Mouse (Mus musculus) liver, embryonic 15.5 days (tissue): ENCODE measurements around the gene Sox2. TPM values are rescaled to one million over a fixed set of nuclear protein-coding genes. Genes with fewer than 3 reads are reported as not detected.
A peak's percentile ranks its signal among the peaks of the same experiment; 100 is the strongest.

Experiments used
- ATAC-seq: fragments of 200-750 bp; cut with Nextera tagmentation; 2 replicates; pipeline ENCODE4 v1.8.0; 2017; ENCODE audit warnings: moderate number of reproducible peaks, mild to moderate bottlenecking, moderate library complexity; ENCODE audit not compliant: insufficient read depth
- H3K27ac ChIP-seq: fragments of 300-500 bp; sonication (generic); replicated peaks from 2 replicates; pipeline ENCODE4 v1.5.1; 2015; ENCODE audit warnings: mild to moderate bottlenecking, inconsistent platforms
- H3K27me3 ChIP-seq: fragments of 300-500 bp; sonication (generic); 2 replicates; pipeline ENCODE4 v1.6.1; 2015; ENCODE audit warnings: mild to moderate bottlenecking, inconsistent platforms
- H3K36me3 ChIP-seq: fragments of 300-500 bp; sonication (generic); replicated peaks from 2 replicates; pipeline ENCODE4 v1.6.1; 2015; ENCODE audit warnings: moderate library complexity, mild to moderate bottlenecking, inconsistent platforms
- H3K4me1 ChIP-seq: fragments of 300-500 bp; sonication (generic); replicated peaks from 2 replicates; pipeline ENCODE4 v1.6.1; 2015; ENCODE audit warnings: inconsistent platforms
- H3K4me2 ChIP-seq: fragments of 300-500 bp; sonication (generic); 2 replicates; pipeline ENCODE4 v1.6.1; 2015; ENCODE audit warnings: moderate library complexity, mild to moderate bottlenecking, inconsistent platforms
- H3K4me3 ChIP-seq: fragments of 300-500 bp; sonication (generic); replicated peaks from 2 replicates; pipeline ENCODE4 v1.5.1; 2015; ENCODE audit warnings: mild to moderate bottlenecking, inconsistent platforms
- H3K9ac ChIP-seq: fragments of 300-500 bp; sonication (generic); 2 replicates; pipeline ENCODE4 v1.6.1; 2015; ENCODE audit warnings: moderate library complexity, mild to moderate bottlenecking, inconsistent platforms
- H3K9me3 ChIP-seq: fragments of 300-500 bp; sonication (generic); replicated peaks from 2 replicates; pipeline ENCODE4 v1.6.1; 2016; ENCODE audit warnings: inconsistent platforms
- WGBS: fragments of 180-500 bp; shearing (Covaris S2); methylation state at CpG from one replicate; pipeline ENCODE4 v1.1.7; 2015; ENCODE audit warnings: mixed read lengths; ENCODE audit not compliant: insufficient replicate concordance; 5-methylcytosine and 5-hydroxymethylcytosine counted together
- polyA plus RNA-seq: library from polyadenylated mRNA; unstranded; fragments of >200 nt; fragmentation: Nextera tagmentation; extraction: Ambion mirVana; gene quantifications from 2 replicates; pipeline ENCODE4 v1.2.1, GENCODE M21; 2015

The Sox2 gene
- polyA plus RNA-seq, 1 experiment from 2014 or later: not detected

DNA sequence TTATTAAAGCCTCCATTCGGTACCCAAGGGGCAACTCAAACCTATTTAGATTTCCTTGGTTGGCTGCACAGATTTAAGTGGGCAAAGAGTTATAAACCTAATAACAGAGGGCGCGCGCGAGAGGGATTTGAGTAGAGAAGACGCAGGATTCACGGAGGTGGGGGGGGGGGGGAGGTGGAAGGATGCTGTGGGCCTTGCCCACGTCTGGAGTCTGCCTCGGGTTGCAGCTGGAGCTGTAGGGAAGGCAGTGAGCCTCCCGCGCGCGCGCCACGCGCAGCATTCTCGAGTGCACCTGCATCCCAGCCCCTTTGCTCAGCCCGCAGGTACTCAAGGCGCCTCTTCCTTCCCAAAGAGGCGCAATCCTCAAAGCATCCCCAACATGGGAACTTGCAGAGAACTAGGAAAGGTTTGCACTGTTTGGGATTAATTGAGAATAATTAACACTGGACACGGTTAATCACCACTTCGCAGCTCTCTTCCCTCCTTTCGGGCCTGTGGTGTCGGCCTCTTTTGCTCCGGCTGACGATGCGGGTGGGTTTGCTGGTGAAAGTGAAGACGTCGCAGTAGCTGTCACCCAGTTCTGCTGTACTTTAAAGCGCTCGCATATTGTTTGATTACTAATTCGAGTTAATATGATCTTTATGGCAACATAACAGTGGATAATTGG, 11.3 kb downstream of the Sox2 start:
- WGBS: under 1% methylated on average over 32 of the region's 32 CpGs
- Histone ChIP-seq H3K4me2 (no peak overlapping the region), H3K4me1 (peaks cover 8% of the 10 kb centered on the region; the same call in 1 of the 2 replicates), H3K27me3 (peaks cover 100% of the 10 kb centered on the region), H3K27ac (no peak overlapping the region), H3K9ac (no peak overlapping the region), H3K36me3 (no peaks in the 10 kb centered on the region), H3K9me3 (no peaks in the 10 kb centered on the region), H3K4me3 (no peak overlapping the region)
- ATAC-seq: no peak

DNA sequence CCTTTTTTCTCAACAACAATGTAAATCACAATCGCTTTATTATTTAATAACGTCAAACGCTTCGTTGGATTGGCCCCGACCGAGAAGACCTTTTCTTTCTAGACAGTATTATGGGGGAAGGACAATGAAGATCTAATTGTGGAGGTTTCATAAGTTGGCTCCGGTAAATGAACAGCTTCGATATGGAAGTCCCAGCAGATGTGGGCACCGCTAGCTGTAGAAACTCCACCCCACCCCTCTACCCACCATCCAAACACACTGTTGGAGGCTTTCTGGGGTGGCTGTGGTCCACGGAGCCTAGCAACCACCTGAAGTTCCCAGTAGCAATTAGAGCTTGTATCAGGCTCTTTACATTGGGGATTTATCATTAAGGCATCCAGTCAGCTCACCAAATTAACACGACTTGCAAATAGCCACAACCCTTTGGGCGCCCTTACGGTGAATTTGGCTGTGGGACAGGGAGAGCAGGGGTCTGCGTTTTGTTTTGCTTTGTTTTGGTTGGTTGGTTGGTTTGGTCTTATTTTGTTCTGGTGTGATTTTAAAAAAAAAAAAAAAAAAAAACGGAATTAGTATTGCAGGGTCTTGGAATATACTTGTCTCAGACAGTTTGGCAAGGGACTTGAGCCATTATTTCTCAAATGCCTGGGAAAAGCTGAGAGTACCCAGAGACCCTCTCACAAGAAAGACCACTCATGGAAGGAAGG, 12.0 kb downstream of the Sox2 start:
- 3% methylated on average over 15 of the region's 15 CpGs for WGBS
- Histone ChIP-seq H3K27me3 (peaks cover 100% of the 10 kb centered on the region), H3K4me3 (no peak overlapping the region), H3K4me1 (peaks cover 8% of the 10 kb centered on the region; the same call in 1 of the 2 replicates), H3K4me2 (no peak overlapping the region), H3K36me3 (no peaks in the 10 kb centered on the region), H3K9ac (no peak overlapping the region), H3K27ac (no peak overlapping the region), H3K9me3 (no peaks in the 10 kb centered on the region)
- no peak for ATAC-seq

DNA sequence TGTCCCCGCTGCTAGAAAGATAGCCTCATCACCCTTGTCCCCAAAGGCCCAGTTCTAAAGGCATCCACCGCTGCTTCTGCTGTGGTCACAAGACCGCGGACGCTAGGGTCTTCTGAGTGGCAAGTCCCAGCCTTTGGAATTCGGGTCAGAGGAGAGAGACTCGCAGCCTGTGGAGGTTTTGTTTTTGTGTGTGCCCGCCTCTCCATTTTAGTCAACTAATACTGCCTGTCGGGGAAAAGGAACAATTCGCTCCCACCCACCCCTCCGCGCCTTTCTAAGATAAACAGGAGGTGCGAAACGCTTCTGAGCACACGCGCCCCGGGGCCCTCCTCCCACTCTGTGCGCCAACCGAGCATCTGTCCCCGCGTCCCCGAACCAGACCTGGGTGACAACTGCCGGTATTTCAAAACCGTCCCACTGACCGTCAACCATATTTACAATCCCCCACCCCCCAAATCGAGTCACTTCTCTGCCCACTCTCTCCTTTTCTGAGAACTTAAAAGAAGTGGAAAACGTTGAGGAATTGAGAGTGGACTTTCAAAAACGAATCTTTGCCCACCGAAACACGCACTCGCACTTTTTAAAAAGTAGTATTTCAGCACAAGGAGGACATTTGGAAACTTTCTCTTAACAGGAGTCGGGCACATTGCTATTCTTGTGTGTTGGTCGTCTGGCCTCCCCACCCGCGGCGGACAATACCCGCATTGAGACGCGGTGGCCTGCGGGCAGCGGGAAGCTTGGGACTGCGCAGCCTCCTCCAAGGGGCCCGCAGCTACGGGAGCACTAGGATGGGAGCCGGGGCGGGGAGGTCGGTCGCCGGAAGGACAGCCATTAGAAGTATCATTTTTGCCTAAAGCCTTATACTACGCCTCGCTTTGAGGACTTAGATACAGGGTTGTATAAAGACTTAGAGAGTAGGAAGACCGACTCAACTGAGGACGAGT, 12.8 kb downstream of the Sox2 start:
- 2% methylated on average over 53 of the region's 53 CpGs for WGBS
- Histone ChIP-seq H3K4me1 (peaks cover 8% of the 10 kb centered on the region; the same call in 1 of the 2 replicates), H3K4me2 (peak overlapping the region; percentile 51), H3K9me3 (no peaks in the 10 kb centered on the region), H3K27me3 (peaks cover 99% of the 10 kb centered on the region), H3K36me3 (no peaks in the 10 kb centered on the region), H3K27ac (no peak overlapping the region), H3K4me3 (no peak overlapping the region), H3K9ac (no peak overlapping the region)
- ATAC-seq: no peak

DNA sequence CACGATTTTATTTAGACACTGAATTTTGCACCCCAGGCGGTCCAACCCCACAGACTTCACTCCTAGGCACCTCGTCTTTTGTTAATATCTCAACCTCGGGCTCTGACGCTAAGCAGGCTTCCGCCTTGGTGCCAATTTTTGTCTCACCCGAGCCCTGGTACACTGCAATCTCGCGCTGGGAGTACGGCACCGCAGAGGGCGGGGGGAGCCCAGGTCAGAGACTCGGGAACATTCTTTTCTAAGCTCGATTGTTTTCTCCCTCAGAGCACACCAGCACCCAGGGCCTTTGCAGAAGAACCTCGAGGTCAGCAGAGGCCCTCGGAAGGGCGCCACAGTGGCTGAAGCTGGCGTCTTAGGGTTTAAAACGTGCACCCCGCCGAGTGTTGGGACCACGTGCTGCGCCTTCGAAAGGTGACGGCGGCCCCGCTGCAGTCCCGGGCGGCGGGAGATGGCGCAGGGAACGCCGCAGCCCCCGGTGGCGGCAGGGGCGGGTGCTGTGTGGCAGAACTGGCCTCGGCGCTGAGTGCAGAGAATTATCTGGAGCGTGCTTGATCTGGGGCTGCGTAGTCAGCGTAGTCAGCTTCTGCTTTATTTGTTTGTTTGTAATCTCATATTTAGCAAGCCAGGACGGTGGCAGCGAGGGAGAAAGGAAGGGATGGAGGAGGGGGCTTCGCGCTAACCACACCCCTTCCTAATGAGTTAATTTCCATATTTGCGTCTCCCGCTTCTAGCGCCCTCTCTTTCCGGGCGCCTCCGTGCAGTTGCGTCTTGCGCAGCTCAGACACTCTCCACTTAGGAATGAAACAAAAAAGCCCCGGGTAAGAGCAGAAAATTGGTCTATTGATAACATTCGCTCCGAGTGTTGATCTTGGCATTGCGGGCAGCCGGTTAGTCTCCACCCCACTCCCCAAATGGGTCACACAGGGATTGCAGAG, 13.8 kb downstream of the Sox2 start:
- 1% methylated on average over 58 of the region's 58 CpGs for whole genome bisulfite sequencing
- no peak for ATAC-seq
- peaks cover 99% of the 10 kb centered on the region for H3K27me3 ChIP-seq
- H3K36me3 ChIP-seq: no peaks in the 10 kb centered on the region
- H3K4me2 ChIP-seq: peak overlapping the region; percentile 51
- H3K4me3 ChIP-seq: peak overlapping the region; percentile 29
- H3K27ac ChIP-seq: no peak overlapping the region
- peaks cover 8% of the 10 kb centered on the region; the same call in 1 of the 2 replicates for H3K4me1 ChIP-seq
- no peaks in the 10 kb centered on the region for H3K9me3 ChIP-seq
- no peak overlapping the region for H3K9ac ChIP-seq

DNA sequence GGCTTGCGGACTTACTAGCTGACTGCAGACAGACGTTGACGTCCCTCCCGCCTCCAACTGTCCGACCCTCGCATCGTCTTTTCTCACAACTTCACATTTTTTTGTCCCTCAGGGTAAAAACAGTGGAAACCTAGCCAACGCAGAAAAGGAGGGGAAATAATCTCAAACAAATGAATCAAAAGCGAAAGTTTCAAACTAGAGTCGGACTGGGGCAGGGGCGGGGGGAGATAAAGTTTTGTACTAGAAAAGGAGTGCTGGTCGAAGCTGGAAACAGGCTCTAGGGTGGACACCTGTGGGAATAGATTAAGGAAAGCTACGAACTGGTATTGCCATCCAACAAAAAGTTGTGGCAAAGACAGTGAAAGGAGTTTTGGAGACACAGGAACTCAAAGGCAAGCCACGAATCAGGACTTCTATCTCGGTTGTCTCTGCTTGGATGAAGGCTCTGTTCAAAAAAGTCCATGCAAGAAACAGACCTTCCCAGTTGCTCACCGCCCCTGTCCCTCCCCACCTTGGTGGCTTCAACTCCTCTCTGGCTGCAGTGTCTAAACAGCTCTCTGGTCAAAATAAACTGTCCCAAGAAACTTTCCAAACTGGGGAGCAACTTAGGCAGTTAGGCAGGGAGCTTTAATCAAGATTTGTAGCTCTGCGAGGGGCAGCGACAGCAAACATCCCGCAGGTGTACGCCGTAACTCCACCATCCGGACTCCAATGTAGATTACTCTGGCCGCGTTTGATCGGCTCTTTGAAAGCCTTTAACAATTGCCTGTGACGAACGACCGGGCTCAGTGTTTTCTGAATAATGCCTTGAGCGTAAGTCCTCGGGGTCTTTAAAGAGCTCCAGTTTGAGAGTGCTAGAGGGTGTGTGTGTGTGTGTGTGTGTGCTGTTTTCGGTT, 14.7 kb downstream of the Sox2 start:
- Histone ChIP-seq H3K36me3 (no peaks in the 10 kb centered on the region), H3K4me2 (peak overlapping the region; percentile 51), H3K4me1 (peaks cover 8% of the 10 kb centered on the region; the same call in 1 of the 2 replicates), H3K4me3 (peak overlapping the region; percentile 29), H3K9ac (no peak overlapping the region), H3K27ac (no peak overlapping the region), H3K27me3 (peaks cover 99% of the 10 kb centered on the region), H3K9me3 (no peaks in the 10 kb centered on the region)
- ATAC-seq: no peak
- 1% methylated on average over 31 of the region's 31 CpGs for WGBS

DNA sequence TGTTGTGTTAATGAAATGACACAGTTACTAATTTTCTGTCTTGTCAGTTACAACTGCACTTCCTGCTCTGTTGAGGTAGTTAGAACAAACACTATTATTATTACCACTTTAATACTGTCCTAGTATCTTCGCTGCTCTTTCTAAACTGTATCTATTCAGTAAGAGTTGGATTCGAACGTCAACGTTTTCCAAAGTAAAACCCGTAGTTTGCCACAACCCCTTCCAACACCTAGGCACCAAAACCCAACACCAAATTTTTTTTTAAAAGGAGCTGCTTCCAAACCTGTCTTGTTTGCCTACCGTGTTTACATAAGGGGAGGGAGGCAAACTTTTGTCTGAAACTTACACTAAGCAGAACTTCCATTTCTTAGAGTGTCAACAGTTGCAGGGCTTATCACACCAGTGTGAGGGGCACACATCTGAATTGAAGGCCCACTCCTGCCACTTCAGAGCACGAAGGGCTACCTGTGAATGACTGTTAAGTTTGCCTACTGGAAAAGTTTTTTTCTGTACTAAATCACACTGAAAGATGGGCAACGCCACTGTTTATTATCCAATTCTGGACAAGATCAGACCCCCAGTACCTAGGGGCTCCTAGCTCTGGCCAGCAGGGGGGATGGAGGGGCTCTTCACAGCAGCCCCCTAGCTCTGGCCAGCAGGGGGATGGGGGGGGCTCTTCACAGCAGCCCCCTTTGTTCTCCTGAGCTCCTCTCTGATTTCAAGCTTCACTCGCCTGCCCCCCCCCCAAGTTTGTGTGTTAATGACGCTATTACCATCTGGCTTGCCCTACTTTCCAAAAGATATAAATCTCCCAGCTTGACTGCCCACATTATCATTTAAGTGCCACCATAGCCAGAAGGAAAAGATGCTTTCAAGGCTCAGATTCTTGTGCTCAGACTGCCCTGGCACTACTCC, 15.8 kb downstream of the Sox2 start:
- Histone ChIP-seq H3K36me3 (no peaks in the 10 kb centered on the region), H3K4me1 (peaks cover 8% of the 10 kb centered on the region; the same call in 1 of the 2 replicates), H3K9ac (no peak overlapping the region), H3K4me2 (no peak overlapping the region), H3K27me3 (peaks cover 99% of the 10 kb centered on the region), H3K9me3 (no peaks in the 10 kb centered on the region), H3K4me3 (no peak overlapping the region), H3K27ac (no peak overlapping the region)
- ATAC-seq: no peak
- 3% methylated on average over 10 of the region's 10 CpGs for WGBS

DNA sequence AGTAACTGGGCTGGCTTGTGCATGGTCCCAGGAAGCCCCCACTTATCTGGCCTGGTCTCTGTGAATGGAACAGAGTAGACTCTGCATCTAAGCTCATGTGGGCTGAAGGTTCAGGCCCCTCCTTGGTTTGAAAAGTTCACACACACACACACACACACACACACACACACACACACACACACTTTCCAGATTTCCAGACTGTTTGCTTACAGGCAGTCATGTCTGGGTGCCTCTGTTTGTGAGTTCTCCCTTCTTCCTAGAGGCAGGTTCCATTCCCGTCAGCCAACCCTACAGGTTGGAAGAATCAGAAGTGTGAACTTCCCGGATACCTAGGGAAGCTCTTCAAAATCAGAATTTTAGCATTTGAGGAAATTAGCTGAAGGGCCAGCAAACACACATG, 17.0 kb downstream of the Sox2 start:
- H3K9me3 ChIP-seq: no peaks in the 10 kb centered on the region
- H3K9ac ChIP-seq: no peak overlapping the region
- peaks cover 94% of the 10 kb centered on the region for H3K27me3 ChIP-seq
- 26% methylated on average over 2 of the region's 2 CpGs for WGBS
- no peaks in the 10 kb centered on the region for H3K36me3 ChIP-seq
- no peak overlapping the region for H3K4me2 ChIP-seq
- ATAC-seq: no peak
- H3K27ac ChIP-seq: no peak overlapping the region
- peaks cover 8% of the 10 kb centered on the region; the same call in 1 of the 2 replicates for H3K4me1 ChIP-seq
- H3K4me3 ChIP-seq: no peak overlapping the region

DNA sequence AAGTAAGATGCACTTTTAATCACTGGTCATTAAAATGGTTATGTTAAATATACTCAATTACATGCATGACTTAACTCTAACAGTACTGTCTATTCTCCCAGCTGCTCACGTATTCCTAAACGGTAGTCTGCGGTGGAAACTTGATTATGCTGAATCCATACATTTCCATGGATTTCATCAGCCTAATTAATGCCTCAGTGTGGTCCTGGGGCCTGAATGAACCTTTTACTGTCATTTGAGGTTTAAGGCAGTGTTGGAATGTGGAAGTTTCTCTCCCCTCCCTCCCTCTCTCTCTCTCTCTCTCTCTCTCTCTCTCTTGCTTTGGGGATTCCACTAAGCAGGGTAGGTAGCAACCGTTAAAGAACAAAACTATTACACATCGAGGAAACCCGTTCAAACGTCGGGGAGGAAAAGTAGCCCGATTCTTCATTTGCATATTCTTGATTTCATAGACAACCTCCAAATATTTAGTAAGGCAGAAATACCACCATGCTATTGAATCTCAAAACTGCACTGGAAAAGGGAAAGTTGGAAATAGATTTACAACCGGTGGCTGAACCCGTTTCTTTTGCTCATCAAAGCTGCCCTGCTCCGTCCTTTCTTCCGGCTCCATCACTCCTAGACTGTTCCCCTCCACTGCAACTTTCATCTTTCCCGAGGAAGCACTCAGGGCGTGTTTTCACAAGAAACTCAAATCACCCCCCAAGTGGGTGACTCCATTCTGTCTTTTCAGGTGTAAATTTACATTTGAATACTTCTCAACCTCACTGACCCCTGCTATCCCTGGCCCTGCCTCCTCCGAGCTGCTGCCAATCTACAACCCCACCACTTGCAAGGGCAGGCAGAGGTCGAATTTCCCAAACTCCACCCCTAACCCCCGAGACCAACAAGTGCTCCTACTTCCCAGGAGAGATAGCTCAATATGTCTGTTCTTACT, 17.9 kb downstream of the Sox2 start:
- ATAC-seq: no peak
- Histone ChIP-seq H3K4me1 (peaks cover 8% of the 10 kb centered on the region; the same call in 1 of the 2 replicates), H3K9me3 (no peaks in the 10 kb centered on the region), H3K27ac (no peak overlapping the region), H3K9ac (no peak overlapping the region), H3K4me3 (no peak overlapping the region), H3K36me3 (no peaks in the 10 kb centered on the region), H3K4me2 (no peak overlapping the region), H3K27me3 (peaks cover 94% of the 10 kb centered on the region)
- 6% methylated on average over 18 of the region's 18 CpGs for WGBS
